Mouse (Mus musculus) megakaryocyte, embryonic 14.5 days (primary cell): ENCODE data around the gene Gm4450.
"Not testable (repeated sequence)": the region's sequence is repeated elsewhere in the genome, so short reads cannot be mapped to it uniquely, and the experiment has no call there.

Source experiments
- FLI1 ChIP-seq: IDR thresholded peaks from 2 replicates; pipeline ENCODE4 v1.6.1; 2012; ENCODE audit warnings: low read length, inconsistent platforms, mixed read lengths
- GATA1 ChIP-seq: IDR thresholded peaks from 3 replicates; pipeline ENCODE4 v1.6.1; 2012; ENCODE audit warnings: mixed read lengths, low read length, inconsistent platforms, borderline replicate concordance

GRCm38 (mm10) chr3:98405877-98406276 is 51.0 kb downstream of the Gm4450 start:
- not testable (repeated sequence) for TF ChIP-seq GATA1, FLI1
